Mouse (Mus musculus): Measurements from ENCODE around the gene Gpr162. TPM values are rescaled to one million over a fixed set of nuclear protein-coding genes. Genes with fewer than 3 reads are reported as not detected.
A peak's percentile ranks its signal among the peaks of the same experiment; 100 is the strongest.
"Not testable (repeated sequence)": the region's sequence is repeated elsewhere in the genome, so short reads cannot be mapped to it uniquely, and the experiment has no call there.

Gpr162 gene
- polyA plus RNA-seq, 1 experiment from 2014 or later: 3.4 TPM

DNA sequence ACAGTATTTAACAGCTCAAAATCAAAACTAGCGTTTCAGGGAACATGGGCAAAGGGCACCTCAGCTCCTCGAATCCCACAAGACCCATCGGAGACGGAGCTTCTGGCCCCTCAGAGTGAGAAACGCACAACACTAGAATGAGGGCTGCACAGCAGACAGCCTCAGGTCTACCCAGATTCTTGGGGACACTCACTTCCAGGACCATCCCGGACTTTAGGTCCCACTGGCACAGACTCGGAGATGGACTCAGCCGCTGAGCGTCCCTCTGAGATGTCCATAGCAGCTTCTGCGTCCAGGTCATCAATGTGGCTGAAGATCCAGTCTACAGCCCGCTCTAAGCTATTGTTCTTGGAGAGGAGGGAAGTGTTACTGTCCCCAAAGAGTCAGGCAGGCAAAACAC, 46.7 kb downstream of the Gpr162 start:
- Histone ChIP-seq H3K27me3 (no peaks in the 10 kb centered on the region), H3K36me3 (peaks cover 72% of the 10 kb centered on the region), H3K4me1 (peaks cover 20% of the 10 kb centered on the region), H3K9me3 (replicated peaks) (no peaks in the 10 kb centered on the region), H3K27ac (replicated peaks) (no peak overlapping the region), H3K4me2 (replicated peaks) (no peak overlapping the region), H3K4me3 (replicated peaks) (no peak overlapping the region), H3K9ac (no peak overlapping the region)
- 93% methylated on average over 11 of the region's 11 CpGs for whole genome bisulfite sequencing
- no peak for ATAC-seq (ENCODE audit: insufficient number of reproducible peaks, low FRiP score, low TSS enrichment, low read depth)

DNA sequence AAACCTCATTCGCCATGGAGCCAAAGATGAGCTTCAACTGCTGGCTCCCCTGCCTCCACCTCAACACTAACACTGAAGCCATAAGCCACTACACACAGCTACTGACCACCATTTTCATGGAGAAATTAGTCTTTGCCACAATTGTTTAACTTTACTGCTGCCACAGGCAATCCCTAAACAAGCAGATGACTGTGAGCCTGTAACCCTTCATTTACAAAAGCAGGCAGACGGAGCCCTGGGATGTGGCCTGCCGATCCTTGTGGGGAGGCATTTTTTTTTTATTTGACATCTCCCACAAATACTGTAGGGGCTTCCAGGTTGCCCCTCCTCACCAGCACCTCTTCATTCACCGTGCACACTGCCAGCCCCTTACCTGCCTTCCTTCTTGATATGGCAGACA, 47.2 kb downstream of the Gpr162 start:
- Histone ChIP-seq H3K36me3 (peaks cover 72% of the 10 kb centered on the region), H3K9ac (no peak overlapping the region), H3K27me3 (no peaks in the 10 kb centered on the region), H3K4me3 (replicated peaks) (no peak overlapping the region), H3K9me3 (replicated peaks) (no peaks in the 10 kb centered on the region), H3K4me1 (peaks cover 25% of the 10 kb centered on the region), H3K4me2 (replicated peaks) (no peak overlapping the region), H3K27ac (replicated peaks) (no peak overlapping the region)
- WGBS: 82% methylated on average over 4 of the region's 4 CpGs
- ATAC-seq (ENCODE audit: insufficient number of reproducible peaks, low FRiP score, low TSS enrichment, low read depth): no peak

DNA sequence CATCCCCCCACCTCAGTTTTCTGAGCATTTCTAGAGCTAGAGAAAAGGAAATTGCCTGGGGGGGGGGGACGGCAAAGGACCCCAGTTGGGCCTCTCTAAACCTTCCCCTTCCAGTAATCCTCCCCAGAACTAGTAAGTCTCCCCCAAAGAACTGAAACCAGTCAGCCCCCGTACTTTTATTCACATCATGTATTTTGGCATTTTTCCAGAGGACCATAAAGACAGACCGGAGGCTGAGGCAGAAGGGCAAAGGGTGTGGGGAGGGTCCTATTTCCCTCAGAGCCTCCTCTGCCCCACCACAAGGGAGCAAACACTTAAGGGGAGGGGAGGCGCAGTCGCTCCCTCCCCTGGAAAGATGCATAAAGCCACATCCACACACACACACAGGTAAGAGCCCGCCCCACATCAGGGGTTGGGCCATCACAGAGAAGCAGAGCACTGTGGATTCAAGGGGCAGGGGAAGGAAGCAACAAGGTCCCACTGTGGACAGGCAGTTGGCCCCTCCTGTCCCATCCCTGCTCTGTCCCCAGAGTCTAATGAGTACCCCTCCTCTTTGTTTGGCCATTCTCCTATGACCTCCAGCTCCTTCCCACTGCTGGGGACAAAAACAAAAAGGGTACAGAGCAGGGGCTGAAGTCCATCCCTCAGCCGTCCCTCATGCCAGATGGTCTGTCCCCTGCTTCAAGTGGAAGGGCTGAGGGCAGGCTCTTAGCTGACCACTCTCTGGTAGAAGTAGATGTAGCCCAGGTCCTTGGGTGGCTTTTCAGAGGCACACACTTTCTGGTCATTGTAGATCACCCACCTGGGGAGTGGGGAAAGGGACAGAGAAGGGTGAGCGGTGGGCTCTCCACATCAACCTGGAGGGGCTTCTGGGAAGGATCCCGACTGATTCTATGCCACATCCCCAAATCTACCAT, 48.7 kb downstream of the Gpr162 start:
- Histone ChIP-seq H3K36me3 (peaks cover 69% of the 10 kb centered on the region), H3K9me3 (replicated peaks) (no peaks in the 10 kb centered on the region), H3K27ac (replicated peaks) (peak overlapping the region; percentile 94; the same call in 1 of the 2 replicates), H3K4me2 (replicated peaks) (peak overlapping the region; percentile 79; the same call in 1 of the 2 replicates), H3K4me3 (replicated peaks) (no peak overlapping the region), H3K27me3 (no peaks in the 10 kb centered on the region), H3K9ac (no peak overlapping the region), H3K4me1 (peaks cover 33% of the 10 kb centered on the region)
- WGBS: 67% methylated on average over 9 of the region's 9 CpGs
- no peak for ATAC-seq (ENCODE audit: insufficient number of reproducible peaks, low FRiP score, low TSS enrichment, low read depth)

DNA sequence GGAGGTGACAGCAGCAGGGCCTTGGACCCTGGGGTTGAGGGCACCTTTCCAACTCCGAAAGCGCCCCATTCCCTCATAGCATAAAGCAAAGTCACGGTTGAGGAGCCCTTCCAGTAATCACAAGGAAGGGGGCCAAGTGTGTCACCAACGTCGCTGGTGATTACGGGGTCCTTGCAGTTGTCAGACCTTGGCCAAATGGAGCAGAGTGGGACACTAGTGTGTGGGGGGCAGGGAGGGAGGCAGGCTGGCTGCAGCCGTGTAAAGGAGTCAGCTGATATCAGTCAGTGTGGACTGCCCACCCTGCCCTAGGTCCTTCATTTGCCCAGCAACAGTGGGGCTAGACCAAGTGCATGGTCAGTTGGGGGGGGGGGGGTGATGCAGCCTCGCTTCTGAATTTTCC, 49.3 kb downstream of the Gpr162 start:
- peak overlapping the region; percentile 94 for H3K27ac ChIP-seq (replicated peaks)
- no peak overlapping the region for H3K9ac ChIP-seq
- peak overlapping the region; percentile 79 for H3K4me2 ChIP-seq (replicated peaks)
- H3K27me3 ChIP-seq: no peaks in the 10 kb centered on the region
- ATAC-seq (ENCODE audit: insufficient number of reproducible peaks, low FRiP score, low TSS enrichment, low read depth): peak; percentile 21; the same call in 1 of the 2 replicates
- peak overlapping the region; percentile 73 for H3K4me3 ChIP-seq (replicated peaks)
- 36% methylated on average over 7 of the region's 8 CpGs for WGBS
- H3K9me3 ChIP-seq (replicated peaks): no peaks in the 10 kb centered on the region
- H3K4me1 ChIP-seq: peaks cover 40% of the 10 kb centered on the region
- H3K36me3 ChIP-seq: peaks cover 66% of the 10 kb centered on the region

DNA sequence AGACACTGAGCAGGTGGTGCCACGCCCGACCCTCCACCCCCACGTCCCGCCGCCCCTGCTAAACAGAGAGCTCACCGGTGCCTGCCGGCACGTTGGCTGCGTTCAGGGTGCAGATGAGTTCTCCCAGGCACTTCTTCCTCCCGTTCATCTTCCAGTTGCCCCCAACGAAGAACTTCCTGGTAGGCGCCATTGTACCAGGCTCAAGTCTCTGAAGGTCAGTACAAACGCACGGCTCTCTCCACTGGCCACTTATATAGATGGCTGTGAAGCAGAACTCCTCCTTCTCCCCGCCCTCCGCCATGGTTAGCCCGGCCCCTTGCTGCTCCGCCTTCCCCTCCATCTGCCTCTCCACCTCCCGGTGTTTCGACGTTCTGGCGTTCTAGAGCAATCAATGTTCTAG, 49.9 kb downstream of the Gpr162 start, which contains the start of gene Tpi1:
Gene Tpi1, minus strand, starts transcription at position 364 of the 400 bp plus-strand sequence.
- no peaks in the 10 kb centered on the region for H3K9me3 ChIP-seq (replicated peaks)
- peaks cover 40% of the 10 kb centered on the region for H3K4me1 ChIP-seq
- WGBS: under 1% methylated on average over 22 of the region's 22 CpGs
- peak; percentile 89 for ATAC-seq (ENCODE audit: insufficient number of reproducible peaks, low FRiP score, low TSS enrichment, low read depth)
- H3K4me3 ChIP-seq (replicated peaks): peak within 1 kb of the TSS; percentile 73
- peak within 1 kb of the TSS; percentile 79 for H3K4me2 ChIP-seq (replicated peaks)
- H3K27ac ChIP-seq (replicated peaks): peak within 1 kb of the TSS; percentile 94
- H3K9ac ChIP-seq: peak within 1 kb of the TSS; percentile 78
- H3K27me3 ChIP-seq: no peaks in the 10 kb centered on the region
- peaks cover 61% of the 10 kb centered on the region for H3K36me3 ChIP-seq

DNA sequence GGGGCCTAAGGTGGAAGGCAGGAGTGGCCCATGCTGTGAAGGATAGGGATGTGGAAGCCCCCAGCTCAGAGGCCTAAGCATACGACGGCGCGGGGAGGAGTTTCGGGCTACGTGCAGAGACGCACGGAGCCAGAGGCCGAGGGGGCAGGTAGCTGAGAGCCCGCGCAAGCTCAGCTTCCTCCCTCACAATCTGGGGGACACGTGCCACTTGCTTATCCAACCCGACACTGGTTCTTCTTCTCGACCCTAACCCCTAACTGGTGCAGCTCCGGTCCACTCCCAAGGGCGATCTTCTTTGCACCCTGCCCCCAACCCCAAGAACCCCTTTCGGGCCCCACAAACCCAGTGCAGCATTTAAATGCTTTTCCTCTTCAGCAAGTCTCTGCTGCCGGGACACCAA, 50.3 kb downstream of the Gpr162 start:
- Histone ChIP-seq H3K4me1 (peaks cover 40% of the 10 kb centered on the region), H3K9me3 (replicated peaks) (no peaks in the 10 kb centered on the region), H3K4me3 (replicated peaks) (peak overlapping the region; percentile 73), H3K36me3 (peaks cover 56% of the 10 kb centered on the region), H3K27me3 (no peaks in the 10 kb centered on the region), H3K27ac (replicated peaks) (peak overlapping the region; percentile 94), H3K9ac (peak overlapping the region; percentile 78), H3K4me2 (replicated peaks) (peak overlapping the region; percentile 79)
- 0% methylated on average over 18 of the region's 18 CpGs for WGBS
- ATAC-seq (ENCODE audit: insufficient number of reproducible peaks, low FRiP score, low TSS enrichment, low read depth): peak; percentile 63

DNA sequence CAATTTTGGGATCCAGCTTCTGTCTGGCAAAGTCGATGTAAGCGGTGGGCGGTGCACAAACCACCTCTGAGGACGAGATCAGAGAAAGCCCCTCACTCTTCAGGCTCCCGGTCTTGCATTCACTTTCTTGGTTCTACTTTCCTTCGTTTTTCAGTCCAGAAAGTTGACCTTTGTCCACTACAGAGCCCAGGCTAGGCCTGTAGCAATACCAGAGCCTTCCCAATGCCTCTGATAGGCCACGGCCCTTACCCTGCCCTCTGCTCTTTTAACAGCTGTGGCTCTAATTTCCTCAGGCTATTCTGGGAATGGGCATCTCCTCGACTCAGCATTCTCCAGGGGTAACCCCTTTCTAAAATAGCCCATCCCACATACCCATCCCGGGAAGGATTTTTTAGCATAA, 50.9 kb downstream of the Gpr162 start:
- Histone ChIP-seq H3K9ac (peak overlapping the region; percentile 78), H3K4me1 (peaks cover 45% of the 10 kb centered on the region), H3K9me3 (replicated peaks) (no peaks in the 10 kb centered on the region), H3K27me3 (no peaks in the 10 kb centered on the region), H3K36me3 (peaks cover 50% of the 10 kb centered on the region), H3K27ac (replicated peaks) (peak overlapping the region; percentile 94), H3K4me2 (replicated peaks) (peak overlapping the region; percentile 79), H3K4me3 (replicated peaks) (peak overlapping the region; percentile 73)
- 11% methylated on average over 9 of the region's 9 CpGs for WGBS
- no peak for ATAC-seq (ENCODE audit: insufficient number of reproducible peaks, low FRiP score, low TSS enrichment, low read depth)

DNA sequence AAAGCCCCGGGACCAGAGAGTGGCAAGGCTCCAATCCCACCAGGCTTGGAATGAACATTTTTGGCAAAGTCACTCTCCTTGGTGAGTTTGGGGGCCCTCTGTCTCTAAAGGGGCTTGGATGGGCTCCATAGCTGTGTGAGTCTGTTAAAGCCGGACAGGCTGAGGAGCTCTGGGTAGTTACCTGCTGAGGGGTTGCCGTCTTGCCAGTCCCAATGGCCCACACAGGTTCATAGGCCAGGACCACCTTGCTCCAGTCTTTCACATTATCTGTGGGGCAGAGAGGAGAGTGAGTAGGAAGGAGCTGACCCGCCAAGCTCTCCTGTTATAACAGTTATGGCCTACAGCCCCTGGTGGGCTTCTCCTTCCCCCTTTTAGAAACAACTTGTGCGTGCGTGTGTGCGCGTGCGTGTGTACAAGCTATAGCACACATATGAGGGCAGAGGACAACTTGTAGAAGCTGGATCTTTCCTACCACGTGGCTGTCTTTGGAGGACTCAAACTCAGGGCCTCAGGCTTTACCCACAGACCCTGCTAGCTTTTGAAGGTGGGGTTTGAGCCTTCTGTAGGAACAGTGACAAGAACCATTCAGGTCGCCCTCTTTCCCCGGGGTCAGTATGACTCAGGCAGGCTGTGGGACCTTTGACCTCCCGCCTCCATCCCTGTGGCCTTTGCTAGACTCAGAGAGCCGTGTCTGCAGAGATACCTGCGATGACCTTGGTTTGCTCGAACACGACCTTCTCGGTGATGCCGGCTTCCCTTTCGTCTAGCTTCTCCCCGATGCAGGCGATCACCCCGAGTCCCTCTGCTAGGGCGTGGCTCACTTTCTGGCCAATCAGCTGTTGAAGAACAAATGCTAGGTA, 51.9 kb downstream of the Gpr162 start:
- Histone ChIP-seq H3K36me3 (peaks cover 41% of the 10 kb centered on the region), H3K4me1 (peaks cover 45% of the 10 kb centered on the region)
- WGBS: 76% methylated on average over 24 of the region's 24 CpGs

DNA sequence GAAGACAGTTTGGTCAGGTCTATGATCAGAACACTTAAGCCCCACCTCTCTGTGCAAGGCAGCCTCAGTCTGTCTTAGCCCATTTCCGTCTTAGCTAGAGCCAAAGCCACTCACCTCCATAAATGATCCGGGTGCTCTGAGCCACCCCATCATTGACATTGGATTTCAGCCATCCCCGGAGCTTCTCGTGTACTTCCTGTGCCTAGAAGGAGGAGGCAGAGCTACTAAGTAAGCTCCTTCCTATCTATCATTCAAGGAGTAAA, 52.4 kb downstream of the Gpr162 start:
- H3K4me2 ChIP-seq (replicated peaks): no peak overlapping the region
- H3K4me1 ChIP-seq: peaks cover 48% of the 10 kb centered on the region
- no peak overlapping the region for H3K9ac ChIP-seq
- 85% methylated on average over 4 of the region's 4 CpGs for WGBS
- H3K27ac ChIP-seq (replicated peaks): peak overlapping the region; percentile 94; the same call in 1 of the 2 replicates
- peaks cover 35% of the 10 kb centered on the region for H3K36me3 ChIP-seq
- no peaks in the 10 kb centered on the region for H3K27me3 ChIP-seq
- no peaks in the 10 kb centered on the region for H3K9me3 ChIP-seq (replicated peaks)
- H3K4me3 ChIP-seq (replicated peaks): no peak overlapping the region
- ATAC-seq (ENCODE audit: insufficient number of reproducible peaks, low FRiP score, low TSS enrichment, low read depth): no peak

More for the DNA sequence above, 51.9 kb downstream of the Gpr162 start:
- H3K9me3 ChIP-seq (replicated peaks): no peaks in the 10 kb centered on the region
- H3K4me3 ChIP-seq (replicated peaks): peak overlapping the region; percentile 73
- H3K4me2 ChIP-seq (replicated peaks): peak overlapping the region; percentile 79
- H3K27ac ChIP-seq (replicated peaks): peak overlapping the region; percentile 94
- H3K27me3 ChIP-seq: no peaks in the 10 kb centered on the region
- H3K9ac ChIP-seq: 0 out of 2 replicates have a peak overlapping the region, but pooled peaks have one; percentile 78
- ATAC-seq (ENCODE audit: insufficient number of reproducible peaks, low FRiP score, low TSS enrichment, low read depth): no peak

DNA sequence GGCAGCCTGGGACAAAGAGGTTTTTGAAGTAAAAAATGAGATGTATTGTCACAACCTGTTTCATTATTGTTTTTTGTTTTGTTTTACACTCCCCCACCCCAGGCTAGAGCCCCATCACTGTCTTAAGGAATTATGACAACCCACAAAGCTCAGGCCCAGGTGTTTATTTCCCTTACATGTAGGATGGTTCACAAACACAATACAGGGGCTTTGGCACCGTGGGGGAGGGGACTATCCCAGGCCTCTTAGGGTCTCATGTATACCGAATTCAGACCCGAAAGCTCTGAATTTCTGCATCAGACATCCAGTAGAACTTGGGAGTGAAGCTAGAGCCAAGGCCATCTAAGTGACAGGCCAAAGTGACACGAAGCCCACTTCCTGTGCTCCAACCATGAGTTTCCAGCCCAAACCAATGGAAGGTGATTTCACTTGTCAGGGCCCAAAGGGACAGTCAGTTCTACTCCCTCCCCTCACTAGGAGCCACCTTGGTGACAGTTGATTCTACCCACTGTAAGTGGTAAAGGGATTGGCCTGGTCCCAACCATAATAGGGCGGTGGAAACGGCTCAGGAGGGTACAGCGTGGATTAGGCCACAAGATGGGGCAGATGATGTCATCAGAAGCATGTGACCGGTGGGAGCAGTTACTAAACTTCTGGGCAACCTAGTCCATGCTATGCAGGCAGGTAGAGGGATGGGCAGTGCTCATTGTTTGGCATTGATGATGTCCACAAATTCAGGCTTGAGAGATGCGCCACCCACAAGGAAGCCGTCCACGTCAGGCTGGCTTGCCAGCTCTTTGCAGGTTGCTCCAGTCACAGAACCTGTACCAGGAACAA, 53.0 kb downstream of the Gpr162 start:
- H3K4me3 ChIP-seq (replicated peaks); H3K9ac ChIP-seq; ATAC-seq (ENCODE audit: insufficient number of reproducible peaks, low FRiP score, low TSS enrichment, low read depth); H3K27me3 ChIP-seq; H3K9me3 ChIP-seq (replicated peaks): not testable (repeated sequence)
- peak overlapping the region; percentile 88; the same call in 1 of the 2 replicates for H3K27ac ChIP-seq (replicated peaks)
- H3K4me2 ChIP-seq (replicated peaks): peak overlapping the region; percentile 76; the same call in 1 of the 2 replicates
- peaks cover 52% of the 10 kb centered on the region for H3K4me1 ChIP-seq
- H3K36me3 ChIP-seq: peaks cover 31% of the 10 kb centered on the region
- 83% methylated on average over 11 of the region's 11 CpGs for WGBS
